Mouse (Mus musculus): ENCODE results near the gene Prss53. TPM values are rescaled to one million over a fixed set of nuclear protein-coding genes. Genes with fewer than 3 reads are reported as not detected.
"Not testable (repeated sequence)": the region's sequence is repeated elsewhere in the genome, so short reads cannot be mapped to it uniquely, and the experiment has no call there.

Gene Prss53
- polyA plus RNA-seq, 1 experiment, result 0.03 TPM

- no peaks in the 10 kb centered on the region for H3K9me3 ChIP-seq (ENCODE audit: control insufficient read depth, low read length)
- H3K4me1 ChIP-seq (ENCODE audit: control insufficient read depth), result peaks cover 25% of the 10 kb centered on the region
- no peaks in the 10 kb centered on the region for H3K27me3 ChIP-seq (ENCODE audit: control insufficient read depth)
- TF ChIP-seq GATA1 (IDR thresholded peaks at IDR 0.05; ENCODE audit: low read length) (no peak), TAL1 (IDR thresholded peaks at IDR 0.05; ENCODE audit: low read length) (no peak)
- H3K4me3 ChIP-seq (replicated peaks), result peak overlapping the region; percentile 75
- H3K36me3 ChIP-seq (ENCODE audit: control insufficient read depth), result peaks cover 29% of the 10 kb centered on the region
Observed at GRCm38 (mm10) chr7:127842001-127842718, 48.6 kb downstream of the Prss53 start.

GRCm38 (mm10) chr7:127841340-127842000 lies 49.3 kb downstream of the Prss53 start:
- Histone ChIP-seq H3K4me1 (ENCODE audit: control insufficient read depth) (peaks cover 25% of the 10 kb centered on the region), H3K9me3 (ENCODE audit: control insufficient read depth, low read length) (no peaks in the 10 kb centered on the region), H3K4me3 (replicated peaks) (peak overlapping the region; percentile 75), H3K36me3 (ENCODE audit: control insufficient read depth) (peaks cover 22% of the 10 kb centered on the region), H3K27me3 (ENCODE audit: control insufficient read depth) (no peaks in the 10 kb centered on the region)
- TF ChIP-seq TAL1 (IDR thresholded peaks at IDR 0.05; ENCODE audit: low read length), result no peak
- no peak for TF ChIP-seq GATA1 (IDR thresholded peaks at IDR 0.05; ENCODE audit: low read length)

GRCm38 (mm10) chr7:127840886-127841285 lies 49.9 kb downstream of the Prss53 start:
- Histone ChIP-seq H3K27me3 (ENCODE audit: control insufficient read depth) (no peaks in the 10 kb centered on the region), H3K36me3 (ENCODE audit: control insufficient read depth) (peaks cover 17% of the 10 kb centered on the region), H3K4me1 (ENCODE audit: control insufficient read depth) (peaks cover 25% of the 10 kb centered on the region), H3K4me3 (replicated peaks) (peak overlapping the region; percentile 75), H3K9me3 (ENCODE audit: control insufficient read depth, low read length) (no peaks in the 10 kb centered on the region)
- TF ChIP-seq GATA1 (IDR thresholded peaks at IDR 0.05; ENCODE audit: low read length) (no peak), TAL1 (IDR thresholded peaks at IDR 0.05; ENCODE audit: low read length) (no peak)

GRCm38 (mm10) chr7:127840031-127840430 lies 50.7 kb downstream of the Prss53 start:
- H3K4me1 ChIP-seq (ENCODE audit: control insufficient read depth), result peaks cover 25% of the 10 kb centered on the region
- H3K4me3 ChIP-seq (replicated peaks); H3K9me3 ChIP-seq (ENCODE audit: control insufficient read depth, low read length); H3K27me3 ChIP-seq (ENCODE audit: control insufficient read depth): not testable (repeated sequence)
- peaks cover 13% of the 10 kb centered on the region for H3K36me3 ChIP-seq (ENCODE audit: control insufficient read depth)

GRCm38 (mm10) chr7:127837878-127838277 lies 52.9 kb downstream of the Prss53 start:
- H3K4me1 ChIP-seq (ENCODE audit: control insufficient read depth), result peaks cover 25% of the 10 kb centered on the region
- not testable (repeated sequence) for H3K4me3 ChIP-seq (replicated peaks); H3K36me3 ChIP-seq (ENCODE audit: control insufficient read depth); H3K27me3 ChIP-seq (ENCODE audit: control insufficient read depth); H3K9me3 ChIP-seq (ENCODE audit: control insufficient read depth, low read length)

GRCm38 (mm10) chr7:127837473-127837872 lies 53.3 kb downstream of the Prss53 start:
- Histone ChIP-seq H3K4me3 (replicated peaks) (no peak overlapping the region), H3K9me3 (ENCODE audit: control insufficient read depth, low read length) (no peaks in the 10 kb centered on the region), H3K4me1 (ENCODE audit: control insufficient read depth) (peaks cover 22% of the 10 kb centered on the region), H3K27me3 (ENCODE audit: control insufficient read depth) (no peaks in the 10 kb centered on the region), H3K36me3 (ENCODE audit: control insufficient read depth) (no peaks in the 10 kb centered on the region)
- no peak for TF ChIP-seq TAL1 (IDR thresholded peaks at IDR 0.05; ENCODE audit: low read length)

Other genes with a start within 250 kb of the Prss53 start
- gene Bcl7c, start 182.0 kb downstream of the Prss53 start, polyA plus RNA-seq (2012), result 16.0 and 17.8 TPM in 2 replicates
- 0.06 TPM in 1 of 2 replicates, not detected in the other for gene Ctf1, start 178.2 kb downstream of the Prss53 start, polyA plus RNA-seq (2012)
- gene Ctf2, start 158.8 kb downstream of the Prss53 start, polyA plus RNA-seq (2012), result 0.02 TPM in 1 of 2 replicates, not detected in the other
- 8.2 and 9.9 TPM in 2 replicates for gene Fbxl19, start 146.4 kb downstream of the Prss53 start, polyA plus RNA-seq (2012)
- 0.30 and 0.44 TPM in 2 replicates for gene Orai3, start 121.2 kb downstream of the Prss53 start, polyA plus RNA-seq (2012)
- 4.7 and 6.0 TPM in 2 replicates for gene Setd1a, start 114.3 kb downstream of the Prss53 start, polyA plus RNA-seq (2012)
- gene Gm49388, start 105.4 kb downstream of the Prss53 start, polyA plus RNA-seq (2012), result 0.39 TPM in 1 of 2 replicates, not detected in the other
- gene Hsd3b7, start 90.4 kb downstream of the Prss53 start, polyA plus RNA-seq (2012), result 0.43 and 0.50 TPM in 2 replicates
- gene Stx4a, start 66.7 kb downstream of the Prss53 start, polyA plus RNA-seq (2012), result 1.4 and 1.5 TPM in 2 replicates
- gene Stx1b, start 66.4 kb downstream of the Prss53 start, polyA plus RNA-seq (2012), result 0.01 TPM in 1 of 2 replicates, not detected in the other
- gene Zfp646, start 14.7 kb downstream of the Prss53 start, polyA plus RNA-seq (2012), result 1.3 TPM in 2 replicates
- gene Zfp668, start 14.1 kb downstream of the Prss53 start, polyA plus RNA-seq (2012), result 1.3 and 1.5 TPM in 2 replicates
- gene Gm21974, start 4.5 kb upstream of the Prss53 start, polyA plus RNA-seq (2012), result not detected in 2 replicates
- 0.89 and 1.3 TPM in 2 replicates for gene Vkorc1, start 4.6 kb upstream of the Prss53 start, polyA plus RNA-seq (2012)
- gene Bckdk, start 13.1 kb upstream of the Prss53 start, polyA plus RNA-seq (2012), result 13.1 and 18.3 TPM in 2 replicates
- 0.44 and 0.49 TPM in 2 replicates for gene Kat8, start 21.5 kb upstream of the Prss53 start, polyA plus RNA-seq (2012)
- gene Prss8, start 39.1 kb upstream of the Prss53 start, polyA plus RNA-seq (2012), result 0.04 TPM in 1 of 2 replicates, not detected in the other
- gene Prss36, start 55.8 kb upstream of the Prss53 start, polyA plus RNA-seq (2012), result 0.21 and 0.28 TPM in 2 replicates
- gene Fus, start 76.5 kb upstream of the Prss53 start, polyA plus RNA-seq (2012), result 39.4 and 42.2 TPM in 2 replicates
- 0.19 and 0.25 TPM in 2 replicates for gene Pycard, start 102.9 kb upstream of the Prss53 start, polyA plus RNA-seq (2012)
- 0.02 TPM in 1 of 2 replicates, not detected in the other for gene Trim72, start 113.0 kb upstream of the Prss53 start, polyA plus RNA-seq (2012)
- 0.01 TPM in 2 replicates for gene Itgam, start 171.7 kb upstream of the Prss53 start, polyA plus RNA-seq (2012)
- gene Gm49368, start 171.7 kb upstream of the Prss53 start, polyA plus RNA-seq (2012), result not detected in 2 replicates
- not detected in 2 replicates for gene Itgax, start 238.6 kb upstream of the Prss53 start, polyA plus RNA-seq (2012)